ENCODE assay signal across 24 mouse cellular contexts in the genomic region with DNA sequence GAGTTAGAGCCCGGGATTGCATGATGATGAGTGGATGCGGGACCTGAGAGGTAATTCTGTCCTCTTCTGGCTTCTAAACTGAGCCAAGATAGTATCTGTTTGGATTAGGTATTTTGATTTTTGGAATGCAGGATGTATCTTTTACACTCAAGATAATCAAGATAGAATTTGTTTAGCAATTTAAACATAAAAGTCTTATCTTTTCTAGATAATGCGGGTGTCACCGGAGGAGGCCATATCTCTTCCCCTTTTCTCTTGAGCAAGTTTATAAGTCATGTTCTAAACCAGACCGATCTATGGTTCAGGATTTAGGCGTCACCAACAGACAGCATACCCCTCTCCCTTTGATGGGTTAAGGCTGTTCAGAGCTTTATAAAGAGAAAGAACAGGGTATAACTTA. TPM values are rescaled to one million over a fixed set of nuclear protein-coding genes. Genes with fewer than 3 reads are reported as not detected.
DNase-seq lines count a peak whose midpoint lies in the region; ATAC-seq lines count a peak whose summit lies in the region.
"Had no signal": no experiment of that assay in that cellular context is flagged by ENCODE, and none has a peak within 500 bp of the region (broad histone marks: within the 10 kb centered on the region; RNA-seq: fewer than 3 reads in every experiment).

No protein-coding gene starts in this region.

- no peak for ATAC-seq in forebrain, embryonic 13.5 days
- ATAC-seq in forebrain, embryonic 15.5 days (replicated peaks): no peak
- no peak for ATAC-seq in heart, embryonic 15.5 days (replicated peaks; ENCODE audit: insufficient number of reproducible peaks, insufficient read depth, low FRiP score, low read depth)
- no peak for ATAC-seq in liver, embryonic 12.5 days
- ATAC-seq in neural tube, embryonic 13.5 days (ENCODE audit: low read depth): no peak
- ATAC-seq: CD4-positive, CD25-positive, alpha-beta regulatory T cell, adult 4 months; forebrain, embryonic 16.5 days had no signal

- intact Hi-C loops in heart, postnatal 36 days (cut with DNase I): loop anchor here (10.0 kb wide), 1 partner anchor 587 kb away; the partner anchor contains the start of gene Ndufs4

- WGBS in forebrain, embryonic 13.5 days: 91% methylated on average over 6 of the region's 6 CpGs
- 87% methylated on average over 6 of the region's 6 CpGs for WGBS in forebrain, embryonic 15.5 days
- 64% methylated on average over 6 of the region's 6 CpGs for WGBS in heart, embryonic 15.5 days
- WGBS in liver, embryonic 12.5 days (ENCODE audit: insufficient replicate concordance): 54% methylated on average over 6 of the region's 6 CpGs
- 92% methylated on average over 6 of the region's 6 CpGs for WGBS in neural tube, embryonic 13.5 days

- H3K27me3 ChIP-seq in forebrain, embryonic 13.5 days: no peaks in the 10 kb centered on the region
- no peaks in the 10 kb centered on the region for H3K27me3 ChIP-seq in forebrain, embryonic 15.5 days
- no peaks in the 10 kb centered on the region for H3K27me3 ChIP-seq in heart, embryonic 15.5 days
- H3K27me3 ChIP-seq in liver, embryonic 12.5 days (replicated peaks): no peaks in the 10 kb centered on the region
- H3K27me3 ChIP-seq in neural tube, embryonic 13.5 days: no peaks in the 10 kb centered on the region
- H3K27me3 ChIP-seq: embryonic facial prominence, embryonic 15.5 days; heart, embryonic 12.5 days; hindbrain, embryonic 13.5 days had no signal

- H3K4me2 ChIP-seq in forebrain, embryonic 13.5 days: no peak overlapping the region
- H3K4me2 ChIP-seq in forebrain, embryonic 15.5 days (replicated peaks): no peak overlapping the region
- H3K4me2 ChIP-seq in heart, embryonic 15.5 days: 0 out of 2 replicates have a peak overlapping the region, but pooled peaks have one; percentile 74
- 0 out of 2 replicates have a peak overlapping the region, but pooled peaks have one; percentile 87 for H3K4me2 ChIP-seq in liver, embryonic 12.5 days
- H3K4me2 ChIP-seq in neural tube, embryonic 13.5 days: peak overlapping the region; percentile 72; the same call in 1 of the 2 replicates

- H3K9ac ChIP-seq in forebrain, embryonic 13.5 days: 0 out of 2 replicates have a peak overlapping the region, but pooled peaks have one; percentile 8
- H3K9ac ChIP-seq in forebrain, embryonic 15.5 days (replicated peaks): no peak overlapping the region
- H3K9ac ChIP-seq in heart, embryonic 15.5 days: no peak overlapping the region; the same call in 1 of the 2 replicates
- no peak overlapping the region for H3K9ac ChIP-seq in liver, embryonic 12.5 days
- H3K9ac ChIP-seq in neural tube, embryonic 13.5 days: 0 out of 2 replicates have a peak overlapping the region, but pooled peaks have one; percentile 38
- H3K9ac ChIP-seq: embryonic facial prominence, embryonic 15.5 days; heart, embryonic 12.5 days; hindbrain, embryonic 13.5 days had no signal

- no peak overlapping the region for H3K4me3 ChIP-seq in forebrain, embryonic 13.5 days
- no peak overlapping the region for H3K4me3 ChIP-seq in forebrain, embryonic 15.5 days
- no peak overlapping the region for H3K4me3 ChIP-seq in heart, embryonic 15.5 days
- no peak overlapping the region for H3K4me3 ChIP-seq in liver, embryonic 12.5 days
- no peak overlapping the region for H3K4me3 ChIP-seq in neural tube, embryonic 13.5 days
- H3K4me3 ChIP-seq: embryonic facial prominence, embryonic 15.5 days; erythroblast, embryonic 14.5 days; forebrain, embryonic 10.5 days; heart, embryonic 12.5 days; hindbrain, embryonic 13.5 days had no signal

- DNase-seq in heart, postnatal 36 days: no peak
- DNase-seq in liver: no peak
- no peak for DNase-seq in neural tube, embryonic 10.5 days (ENCODE audit: extremely low spot score, low spot score)
- DNase-seq: adrenal gland, postnatal 10 days; B cell, adult 2 months; cerebellum, adult 11 months; cerebellum, adult 8-10 months; cerebellum, postnatal 14 days; embryo, embryonic 11 days; gastrocnemius, postnatal 10 days; heart, postnatal 4 days had no signal

- no peaks in the 10 kb centered on the region for H3K9me3 ChIP-seq in forebrain, embryonic 13.5 days (replicated peaks)
- H3K9me3 ChIP-seq in forebrain, embryonic 15.5 days: no peaks in the 10 kb centered on the region
- H3K9me3 ChIP-seq in heart, embryonic 15.5 days (replicated peaks): no peaks in the 10 kb centered on the region
- H3K9me3 ChIP-seq in liver, embryonic 12.5 days (replicated peaks): no peaks in the 10 kb centered on the region
- H3K9me3 ChIP-seq in neural tube, embryonic 13.5 days: no peaks in the 10 kb centered on the region
- H3K9me3 ChIP-seq: embryonic facial prominence, embryonic 15.5 days; forebrain, embryonic 10.5 days; G1E; heart, embryonic 12.5 days; hindbrain, embryonic 13.5 days had no signal

- H3K27ac ChIP-seq in forebrain, embryonic 13.5 days: no peak overlapping the region
- no peak overlapping the region for H3K27ac ChIP-seq in forebrain, embryonic 15.5 days (replicated peaks)
- no peak overlapping the region for H3K27ac ChIP-seq in heart, embryonic 15.5 days
- H3K27ac ChIP-seq in liver, embryonic 12.5 days: no peak overlapping the region
- H3K27ac ChIP-seq in neural tube, embryonic 13.5 days (replicated peaks): no peak overlapping the region
- H3K27ac ChIP-seq: embryonic facial prominence, embryonic 15.5 days; forebrain, embryonic 10.5 days; hindbrain, embryonic 13.5 days had no signal

- peaks cover 27% of the 10 kb centered on the region for H3K4me1 ChIP-seq in forebrain, embryonic 13.5 days
- H3K4me1 ChIP-seq in forebrain, embryonic 15.5 days: peaks cover 24% of the 10 kb centered on the region
- peaks cover 20% of the 10 kb centered on the region for H3K4me1 ChIP-seq in heart, embryonic 15.5 days (replicated peaks)
- peaks cover 40% of the 10 kb centered on the region for H3K4me1 ChIP-seq in liver, embryonic 12.5 days
- peaks cover 24% of the 10 kb centered on the region for H3K4me1 ChIP-seq in neural tube, embryonic 13.5 days (replicated peaks)

- H3K36me3 ChIP-seq in forebrain, embryonic 13.5 days (ENCODE audit: poor library complexity, severe bottlenecking): no peaks in the 10 kb centered on the region
- H3K36me3 ChIP-seq in forebrain, embryonic 15.5 days: no peaks in the 10 kb centered on the region
- no peaks in the 10 kb centered on the region; the same call in 1 of the 2 replicates for H3K36me3 ChIP-seq in heart, embryonic 15.5 days
- no peaks in the 10 kb centered on the region for H3K36me3 ChIP-seq in liver, embryonic 12.5 days
- H3K36me3 ChIP-seq in neural tube, embryonic 13.5 days: no peaks in the 10 kb centered on the region
- H3K36me3 ChIP-seq: embryonic facial prominence, embryonic 15.5 days; hindbrain, embryonic 13.5 days had no signal

RNA-seq across cellular contexts. Expression of gene Arl15, which starts 3.1 kb away (rescaled TPM):
- 17.8 and 18.3 TPM in 2 replicates for polyA plus RNA-seq in forebrain, embryonic 13.5 days (2015; fragmentation: Nextera tagmentation; extraction: Ambion mirVana)
- 17.4 and 19.5 TPM in 2 replicates for polyA plus RNA-seq in forebrain, embryonic 15.5 days (2015; fragmentation: Nextera tagmentation; extraction: Ambion mirVana)
- polyA plus RNA-seq in heart, embryonic 15.5 days (2015; fragmentation: Nextera tagmentation; extraction: Ambion mirVana): 6.7 and 7.6 TPM in 2 replicates
- total RNA-seq in heart, postnatal 36 days (2021): 1 to 10 TPM; 7.5 to 8.1 TPM
- 4.4 and 5.3 TPM in 2 replicates for polyA plus RNA-seq in liver, embryonic 12.5 days (2016; fragmentation: Nextera tagmentation; extraction: Ambion mirVana)
- polyA plus RNA-seq in neural tube, embryonic 13.5 days (2015; fragmentation: Nextera tagmentation; extraction: Ambion mirVana): 14.8 and 16.9 TPM in 2 replicates
- polyA plus RNA-seq: erythroblast, embryonic 14.5 days had no signal

Comparison
In these comparisons a context has a peak if more than half of its experiments do, and no peak if none do; other contexts are left out.
1. H3K9ac ChIP-seq: peak in forebrain, embryonic 13.5 days (single experiment) and neural tube, embryonic 13.5 days (single experiment); none in forebrain, embryonic 15.5 days (single experiment), heart, embryonic 15.5 days (single experiment) and liver, embryonic 12.5 days (single experiment).
2. H3K4me2 ChIP-seq: peak in heart, embryonic 15.5 days (single experiment), liver, embryonic 12.5 days (single experiment) and neural tube, embryonic 13.5 days (single experiment); none in forebrain, embryonic 13.5 days (single experiment) and forebrain, embryonic 15.5 days (single experiment).